Mouse (Mus musculus) c-Kit-positive CD71-positive TER-119-positive erythroid progenitor cells, embryonic 14.5 days (primary cell): ENCODE results near the gene Mapkapk5.

Experiments used
- DNase-seq: peaks from one replicate; pipeline ENCODE4 v3.0.0-alpha.2; 2013; ENCODE audit warnings: low spot score

Mapkapk5 gene

GRCm38 (mm10) chr5:121545793-121546529, at the start of gene Mapkapk5:
TSS of gene Mapkapk5 (minus strand) at chr5:121545905.
- peak; percentile 94 for DNase-seq

- DNase-seq = no peak
These were observed 49.1 kb upstream of the Mapkapk5 start for GRCm38 (mm10) chr5:121594714-121595313.

DNA sequence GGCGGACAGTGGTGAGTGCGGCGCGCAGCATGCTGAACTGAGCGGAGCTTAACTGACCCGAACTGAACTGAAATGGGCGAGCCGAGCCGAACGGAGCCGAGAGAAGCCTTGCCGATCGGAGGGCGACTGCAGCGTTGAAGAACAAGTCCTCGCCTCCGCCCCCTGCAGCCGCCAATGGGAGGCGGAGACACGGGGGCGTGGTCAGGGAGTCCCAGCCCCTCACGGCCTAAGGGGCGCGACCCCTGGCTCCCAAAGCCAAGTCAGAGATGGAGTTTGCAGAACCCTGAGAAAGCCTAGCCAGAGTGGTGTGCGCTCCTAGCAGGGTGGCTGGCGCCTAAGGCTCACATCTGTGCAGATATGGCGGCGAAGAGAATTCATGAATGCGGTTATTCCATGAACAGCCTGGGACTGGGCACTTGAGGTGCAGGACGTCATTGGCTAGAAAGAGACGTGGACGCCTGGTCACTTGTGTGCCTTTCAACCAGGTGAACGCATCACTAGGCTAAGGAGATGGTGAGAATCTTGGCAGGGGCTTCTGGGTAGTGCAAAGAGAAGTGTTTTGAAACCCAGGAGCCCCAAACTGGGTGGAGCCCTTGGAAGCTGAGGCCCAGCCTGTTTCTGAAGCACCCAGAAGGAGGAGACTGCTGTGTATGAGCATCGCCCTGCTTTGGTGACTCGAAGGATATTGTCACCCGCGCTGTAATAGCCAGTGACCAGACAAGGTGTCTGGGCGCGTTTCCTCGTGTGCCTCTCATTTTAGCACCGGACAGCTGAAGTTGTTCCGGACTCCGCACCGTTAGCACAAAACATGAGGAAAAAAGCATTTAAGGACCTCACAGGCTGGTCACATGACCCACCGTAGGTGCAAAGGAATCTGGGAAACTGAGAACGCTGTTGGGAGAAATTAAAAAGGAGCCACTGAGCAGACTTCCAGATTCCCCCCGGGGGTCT, 48.0 kb upstream of the Mapkapk5 start, which contains the start of gene Aldh2:
Gene Aldh2, minus strand, starts transcription at position 374 of the 951 bp plus-strand sequence.
- DNase-seq = peak; percentile 76

GRCm38 (mm10) chr5:121592816-121593407, 47.2 kb upstream of the Mapkapk5 start:
- DNase-seq = no peak

DNA sequence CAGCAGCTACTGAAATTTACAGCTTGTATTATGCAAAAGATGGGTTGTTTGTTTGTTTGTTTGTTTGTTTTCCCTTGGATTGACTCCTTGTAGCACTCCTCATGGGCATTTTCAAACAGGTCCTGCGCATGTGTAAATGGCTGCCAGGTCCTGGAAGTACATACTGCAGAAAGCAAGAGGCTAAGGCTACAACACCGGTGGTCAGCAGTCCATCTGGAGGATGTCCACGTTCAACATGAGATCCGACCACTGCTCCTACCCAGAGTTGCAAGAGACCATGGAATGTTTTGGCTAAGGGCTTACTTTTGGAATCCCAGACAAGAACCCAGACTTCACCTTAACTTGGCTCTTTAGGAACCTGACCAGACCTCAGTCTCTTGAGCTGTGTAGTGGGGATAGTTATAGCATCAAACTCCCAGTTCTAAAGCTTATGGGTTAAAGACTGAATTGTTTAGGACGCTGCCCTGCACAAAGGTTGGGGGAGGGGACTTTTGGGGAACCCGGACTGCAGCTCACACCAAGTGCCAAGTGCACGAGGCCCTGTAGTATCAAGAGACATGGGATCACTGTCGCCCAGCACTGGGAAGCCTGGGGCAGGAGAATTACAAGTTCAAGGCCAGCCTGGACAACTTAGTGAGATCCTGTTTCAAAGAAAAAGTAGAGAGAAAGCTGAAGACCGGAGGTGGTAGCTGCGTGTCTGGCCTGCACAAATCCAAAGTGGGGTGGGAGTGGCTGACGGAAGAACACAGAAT, 46.5 kb upstream of the Mapkapk5 start:
- no peak for DNase-seq

GRCm38 (mm10) chr5:121591417-121592063, 45.8 kb upstream of the Mapkapk5 start:
- DNase-seq = no peak

GRCm38 (mm10) chr5:121589928-121590327, 44.2 kb upstream of the Mapkapk5 start:
- no peak for DNase-seq

GRCm38 (mm10) chr5:121586400-121587039, 40.8 kb upstream of the Mapkapk5 start:
- no peak for DNase-seq

DNA sequence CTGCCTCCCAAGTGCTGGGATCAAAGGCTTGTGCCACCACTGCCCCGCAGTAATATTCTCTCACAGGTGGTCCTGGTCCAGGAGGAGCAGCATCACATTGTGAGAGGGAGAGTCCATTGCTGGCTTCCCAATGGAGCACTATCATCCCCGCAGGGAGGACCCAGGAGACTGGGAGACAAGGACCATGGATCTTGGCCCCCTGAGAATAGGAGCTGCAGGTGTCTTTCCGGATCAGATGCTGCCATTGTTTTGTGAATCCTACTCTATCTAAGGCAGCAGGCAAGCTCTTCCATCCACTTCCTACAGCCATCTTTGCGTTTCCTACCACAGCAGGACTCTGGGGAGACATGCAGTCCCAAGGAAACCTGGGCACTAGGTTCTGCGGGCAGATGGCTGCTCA, 40.0 kb upstream of the Mapkapk5 start:
- DNase-seq = no peak

DNA sequence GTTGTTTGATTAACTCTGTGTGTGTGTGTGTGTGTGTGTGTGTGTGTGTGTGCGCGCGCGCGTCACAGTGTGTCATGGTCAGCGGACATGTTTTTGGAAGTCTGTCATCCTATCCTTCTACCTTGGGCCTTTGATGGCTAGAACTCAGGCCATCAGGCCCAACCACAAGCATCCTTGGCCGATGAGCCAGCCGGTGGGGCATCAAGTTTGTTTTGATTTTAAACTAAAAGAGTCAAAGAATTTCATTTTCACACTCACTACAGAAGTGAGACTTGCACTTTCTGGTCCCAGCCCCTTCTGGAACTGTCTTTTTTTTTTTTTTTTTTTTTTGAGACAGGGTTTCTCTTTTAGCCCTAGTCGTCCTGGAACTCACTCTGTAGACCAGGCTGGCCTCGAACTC, 39.3 kb upstream of the Mapkapk5 start:
- DNase-seq = no peak

DNA sequence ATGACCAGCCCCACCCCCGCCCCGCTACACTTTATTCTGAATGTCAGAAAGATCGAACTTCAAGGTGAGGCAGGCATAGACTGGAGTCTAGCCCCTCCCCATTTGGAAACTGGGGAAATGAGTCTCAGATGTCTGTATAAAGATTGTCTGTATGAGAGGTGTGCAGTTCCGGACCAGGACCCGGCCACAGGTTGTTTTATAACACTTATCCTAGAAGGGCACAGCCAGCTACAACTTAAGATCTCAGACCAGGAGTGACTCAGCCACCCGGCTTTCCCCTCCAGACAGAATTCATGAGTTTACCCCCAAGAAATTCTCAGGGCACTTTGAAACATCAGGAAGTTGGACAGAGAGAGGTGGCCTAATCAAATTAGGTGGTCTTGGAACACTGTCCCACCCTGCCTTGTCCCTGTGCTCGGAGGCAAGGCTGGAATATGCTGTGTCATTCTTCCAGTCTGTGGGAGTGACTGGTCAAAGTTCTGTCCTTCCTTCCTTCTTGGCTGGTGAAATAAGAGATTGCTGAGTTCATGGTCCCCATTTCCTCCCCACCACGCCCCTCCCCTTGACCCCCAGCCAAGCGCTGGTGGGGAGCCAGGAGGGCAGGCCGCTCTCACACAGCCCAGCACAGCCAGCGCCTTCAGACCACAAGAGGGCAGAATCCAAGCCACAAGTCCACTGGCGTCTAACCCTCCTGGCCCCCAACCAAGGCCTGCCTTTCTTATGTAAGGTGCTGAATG, 38.2 kb upstream of the Mapkapk5 start:
- no peak for DNase-seq

- no peak for DNase-seq
These were observed 36.2 kb upstream of the Mapkapk5 start for GRCm38 (mm10) chr5:121581945-121582344.

GRCm38 (mm10) chr5:121576927-121577488, 31.3 kb upstream of the Mapkapk5 start:
- no peak for DNase-seq

DNA sequence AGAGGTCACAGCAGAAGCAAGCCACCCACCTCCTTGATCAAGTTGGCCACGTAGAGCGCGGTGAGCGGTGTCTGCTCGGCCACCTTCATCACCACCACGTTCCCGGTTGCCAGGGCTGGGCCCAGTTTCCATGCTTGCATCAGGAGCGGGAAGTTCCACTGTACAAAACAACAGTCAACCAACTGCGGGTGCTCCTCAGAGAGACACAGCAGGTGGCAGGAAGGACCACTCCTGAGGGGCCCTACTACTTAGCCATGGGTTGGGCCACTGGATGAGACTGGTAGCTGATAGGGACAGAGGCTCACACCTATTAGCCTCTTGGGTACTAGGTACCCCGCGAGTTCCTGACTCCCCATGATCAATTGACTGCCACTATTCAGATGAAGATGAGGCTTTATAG, 30.2 kb upstream of the Mapkapk5 start:
- DNase-seq = no peak

DNA sequence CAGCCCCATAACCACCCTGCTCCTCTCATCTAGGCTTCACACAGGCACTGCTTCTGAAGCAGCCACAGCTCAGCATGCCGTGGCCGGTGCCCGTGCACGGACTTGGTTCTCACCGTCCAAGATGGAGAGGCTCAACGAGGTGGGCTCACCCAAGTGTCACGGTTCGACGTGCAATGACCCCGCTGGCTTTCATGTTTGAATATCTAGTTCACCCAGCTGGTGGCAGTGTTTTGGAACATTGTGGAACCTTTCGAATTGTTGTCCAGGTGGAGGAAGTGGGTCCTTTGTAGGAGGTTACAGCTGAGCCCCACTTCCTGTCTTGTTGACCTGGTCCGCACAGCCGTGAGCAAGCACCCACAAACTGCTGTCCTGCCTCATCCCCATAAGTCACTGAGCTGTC, 28.4 kb upstream of the Mapkapk5 start:
- no peak for DNase-seq

GRCm38 (mm10) chr5:121570787-121571186, 25.1 kb upstream of the Mapkapk5 start:
- no peak for DNase-seq

DNA sequence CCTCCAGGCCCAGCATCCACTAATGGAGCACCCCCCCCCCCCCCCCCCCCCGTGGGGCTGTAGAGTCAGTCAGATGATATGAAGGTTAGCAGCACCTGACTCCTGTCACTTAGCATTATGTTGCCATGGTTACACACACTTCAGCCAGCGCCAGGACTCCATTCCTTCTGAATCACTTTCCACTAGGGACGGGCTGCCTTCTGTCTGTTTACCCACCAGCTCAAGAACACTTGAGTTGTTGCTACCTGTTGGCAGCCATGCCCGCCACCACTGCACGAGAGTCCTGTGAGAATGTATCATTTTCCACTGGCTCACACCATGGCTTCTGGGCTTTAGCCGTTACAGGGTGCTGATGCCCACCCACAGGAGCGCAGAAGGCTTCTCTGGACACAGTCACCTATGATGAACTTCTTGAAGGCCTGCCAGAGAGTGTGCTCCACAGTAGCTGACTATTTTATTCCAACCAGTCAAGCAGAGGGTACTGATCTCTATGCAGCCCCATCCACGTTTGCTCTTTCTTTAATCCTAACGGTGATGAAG, 24.2 kb upstream of the Mapkapk5 start:
- no peak for DNase-seq

DNA sequence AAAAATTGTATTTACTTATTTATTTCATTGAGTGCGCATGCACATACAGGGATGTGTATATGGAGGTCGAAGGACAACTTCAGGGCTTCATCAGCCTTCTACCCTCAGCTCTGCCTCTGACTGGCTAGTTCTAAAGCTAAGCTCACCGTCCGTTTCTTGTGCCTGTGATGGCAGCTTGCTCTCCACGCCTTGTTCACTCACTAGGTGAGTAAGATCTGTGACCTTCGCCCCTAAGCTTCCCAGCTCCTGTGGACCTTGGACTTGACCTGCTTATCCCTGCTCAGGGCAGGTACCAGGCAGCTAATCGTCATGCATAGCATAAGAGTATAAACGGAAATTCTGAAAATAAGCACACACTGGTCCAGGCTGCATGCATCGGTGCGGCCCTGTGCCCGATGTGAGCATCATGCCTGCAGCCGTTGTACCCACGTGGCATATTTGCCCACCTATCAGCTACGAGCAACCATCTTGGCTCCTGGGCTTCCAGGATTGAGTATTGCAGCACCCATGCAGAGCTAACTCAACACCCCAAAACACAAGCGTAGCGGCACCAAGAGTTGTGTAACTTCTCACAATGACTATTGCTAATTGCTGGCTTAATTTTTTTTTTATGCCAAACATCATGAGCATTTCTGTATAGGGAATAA, 20.5 kb upstream of the Mapkapk5 start:
- no peak for DNase-seq
